Mouse (Mus musculus) layer of hippocampus, adult 6 months (tissue): Measurements from ENCODE around the gene Dppa2. TPM values are rescaled to one million over a fixed set of nuclear protein-coding genes. Genes with fewer than 3 reads are reported as not detected.

ENCODE experiments used
- long read RNA-seq, 2 experiments: library from polyadenylated mRNA; unstranded; transcript quantifications; one replicate each; pipeline ENCODE4 v2.0.0; 2019 to 2020
- polyA plus RNA-seq: library from polyadenylated mRNA; unstranded; fragments of <200 nt; fragmentation: Nextera tagmentation; gene quantifications from 2 replicates; pipeline ENCODE4 v1.2.3, GENCODE M21; 2021

Dppa2 gene
- polyA plus RNA-seq = 0.06 TPM in 1 of 2 replicates, not detected in the other
- long read RNA-seq, experiment 1 = 0 reads
- long read RNA-seq, experiment 2 = 0 reads

GRCm38 (mm10) chr16:48303509-48303908, at the start of gene Dppa2:
Dppa2 (plus strand) TSS chr16:48303908.

GRCm38 (mm10) chr16:48283517-48283916, 20.2 kb upstream of the Dppa2 start, which contains the start of gene Dppa4:
Dppa4 (plus strand) TSS chr16:48283733.

Other genes starting within 250 kb of the Dppa2 start
- gene Dppa4, start 20.2 kb upstream of the Dppa2 start, polyA plus RNA-seq = not detected in 2 replicates
- not detected in 2 replicates for gene Gm5485, start 108.5 kb downstream of the Dppa2 start, polyA plus RNA-seq
- gene Morc1, start 127.3 kb downstream of the Dppa2 start, polyA plus RNA-seq = 0.04 TPM in 1 of 2 replicates, not detected in the other